Mouse (Mus musculus) gastrocnemius, postnatal 4 days (tissue): ENCODE data around the gene Csrp2. TPM values are rescaled to one million over a fixed set of nuclear protein-coding genes. Genes with fewer than 3 reads are reported as not detected.

Experiments used
- DNase-seq, 2 experiments: peaks; one replicate each; pipeline ENCODE4 v3.0.0; 2021 to 2022; ENCODE audit warnings: low spot score in 2 of 2, mixed read lengths in 2 of 2
- total RNA-seq, 2 experiments: library from RNA; stranded (reverse); gene quantifications; 2 replicates each; pipeline ENCODE4 v1.2.3; 2021

The Csrp2 gene
- total RNA-seq, 2 experiments from 2014 or later = 92.7 to 105 TPM

DNA sequence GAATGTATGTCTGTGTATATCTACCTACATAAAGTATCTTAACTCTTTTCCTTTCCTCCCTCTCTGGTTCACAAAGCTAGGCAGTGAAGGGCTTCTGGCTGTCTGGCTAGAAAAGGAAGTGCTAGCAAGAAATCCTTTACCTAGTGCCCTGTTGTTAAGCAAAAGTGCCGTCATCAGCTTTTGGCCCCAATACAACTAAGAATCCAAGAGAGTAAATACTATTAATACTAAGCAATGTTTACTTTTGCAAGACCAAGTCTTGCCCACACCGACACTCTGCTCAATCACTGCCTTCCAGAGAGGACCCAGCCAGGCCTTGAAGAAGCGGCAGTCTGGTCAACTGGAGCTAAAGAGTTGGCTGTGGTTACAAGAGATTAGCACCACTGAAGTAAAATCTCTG lies 51.5 kb downstream of the Csrp2 start:
- DNase-seq = no peak

DNA sequence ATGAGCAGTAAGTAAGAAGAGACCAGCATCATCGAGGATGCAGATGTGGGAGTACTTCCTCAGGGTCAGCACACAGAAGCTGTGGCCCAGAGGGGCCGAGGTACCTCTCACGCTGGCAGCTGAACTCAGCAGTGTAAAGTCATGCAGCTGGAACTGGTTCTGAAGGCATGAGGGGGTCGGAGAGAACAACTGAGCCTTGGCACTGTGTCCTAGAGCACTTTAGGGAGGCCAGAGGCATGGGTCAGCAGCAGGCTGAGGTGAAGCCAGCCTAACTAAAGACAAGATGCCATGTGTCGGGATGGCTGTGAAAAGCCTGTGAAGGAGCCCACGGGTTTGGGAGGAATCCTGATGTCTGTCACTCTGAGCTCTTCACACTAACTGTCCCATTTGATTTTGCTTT lies 51.9 kb downstream of the Csrp2 start:
- DNase-seq = no peak

DNA sequence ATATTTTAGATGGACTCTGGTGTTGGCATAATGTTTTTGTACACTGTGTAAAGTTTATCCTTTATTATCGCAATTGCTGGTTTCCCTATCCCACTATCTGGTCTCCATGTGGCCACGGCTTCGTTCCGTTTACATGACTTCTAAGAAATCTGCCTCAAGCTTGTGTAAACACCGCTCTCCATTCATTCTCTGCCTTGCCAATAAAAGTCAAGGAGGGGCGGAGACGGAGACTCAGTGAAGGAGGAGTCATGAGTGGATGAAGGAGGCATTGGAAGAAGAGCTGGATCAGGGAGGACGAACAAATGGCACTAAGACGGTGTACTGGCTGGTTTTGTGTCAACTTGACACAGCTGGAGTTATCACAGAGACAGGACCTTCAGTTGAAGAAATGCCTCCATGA lies 52.4 kb downstream of the Csrp2 start:
- no peak for DNase-seq

DNA sequence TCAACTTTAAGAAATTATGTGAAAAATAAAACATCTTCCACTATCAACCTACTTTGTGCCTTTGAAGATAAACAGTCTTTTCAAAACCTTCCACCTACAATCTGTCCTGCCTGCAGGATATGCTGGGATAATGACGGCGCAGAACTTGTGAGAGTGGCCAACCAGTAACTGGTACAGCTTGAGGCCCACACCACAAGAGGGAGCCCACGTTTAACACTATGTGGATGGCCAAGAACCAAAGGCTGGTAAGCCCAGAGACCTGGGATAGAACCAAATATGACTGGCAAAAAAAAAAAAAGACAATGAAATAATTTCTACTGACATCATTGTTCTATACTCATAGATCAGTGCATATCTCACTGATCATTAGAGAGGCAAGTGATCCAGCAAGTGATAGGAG lies 54.9 kb downstream of the Csrp2 start:
- no peak for DNase-seq

DNA sequence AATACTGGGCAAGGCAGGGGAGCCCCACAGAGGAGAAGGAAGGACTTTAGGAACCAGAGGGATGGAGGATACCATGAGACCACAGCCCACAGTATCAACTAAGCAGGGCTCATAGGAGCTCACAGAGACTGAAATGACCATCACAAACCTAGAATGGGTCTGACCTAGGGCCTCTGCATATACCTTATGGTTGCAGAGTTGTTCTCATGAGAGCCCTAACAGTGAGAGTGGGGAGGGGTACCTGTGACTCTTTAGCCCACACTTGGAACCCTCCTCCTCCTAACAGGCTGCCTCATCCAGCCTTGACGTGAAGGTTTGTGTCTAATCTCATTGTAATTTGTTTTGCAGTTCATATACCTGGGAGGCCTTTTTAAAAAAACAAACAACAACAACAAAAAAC lies 55.3 kb downstream of the Csrp2 start:
- DNase-seq = no peak

DNA sequence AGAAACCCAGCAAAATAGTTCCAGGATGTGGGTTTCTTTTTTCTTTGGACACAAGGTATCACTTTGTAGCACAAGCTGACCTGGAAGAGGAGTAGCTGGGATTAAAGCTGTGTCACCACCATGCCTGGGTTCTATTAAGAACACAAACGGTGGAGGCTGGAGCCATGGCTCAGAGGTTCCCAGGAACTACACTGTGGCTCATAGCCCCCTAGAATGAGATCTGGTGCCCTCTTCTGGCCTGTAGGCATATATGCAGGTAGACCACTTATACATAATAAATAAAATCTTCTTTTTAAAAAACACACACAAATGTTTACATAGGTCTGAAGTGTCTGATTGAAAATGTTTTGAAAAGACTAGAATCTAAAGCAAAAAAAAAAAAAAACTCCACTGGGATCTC lies 56.5 kb downstream of the Csrp2 start:
- DNase-seq = peak in 1 of 2 experiments; percentile 23

DNA sequence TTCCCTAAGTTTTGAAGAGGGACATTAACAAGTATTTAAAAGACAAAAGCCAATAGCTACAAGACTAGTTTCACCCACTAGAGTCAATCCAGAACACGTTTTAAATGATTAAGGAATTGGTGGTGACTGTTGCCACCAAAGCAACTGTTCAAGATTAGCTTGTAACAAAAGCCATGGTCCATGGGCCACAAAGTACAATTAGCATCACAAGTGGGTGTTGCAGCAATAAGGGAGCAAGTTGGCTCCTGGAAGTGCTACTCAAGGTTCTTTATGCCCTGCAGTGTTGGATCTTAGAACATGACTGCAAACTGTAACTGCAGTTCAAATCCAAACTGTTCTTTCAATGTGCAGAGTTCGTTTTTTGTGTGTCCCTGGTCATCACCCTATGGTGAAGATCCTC lies 57.8 kb downstream of the Csrp2 start:
- no peak for DNase-seq

DNA sequence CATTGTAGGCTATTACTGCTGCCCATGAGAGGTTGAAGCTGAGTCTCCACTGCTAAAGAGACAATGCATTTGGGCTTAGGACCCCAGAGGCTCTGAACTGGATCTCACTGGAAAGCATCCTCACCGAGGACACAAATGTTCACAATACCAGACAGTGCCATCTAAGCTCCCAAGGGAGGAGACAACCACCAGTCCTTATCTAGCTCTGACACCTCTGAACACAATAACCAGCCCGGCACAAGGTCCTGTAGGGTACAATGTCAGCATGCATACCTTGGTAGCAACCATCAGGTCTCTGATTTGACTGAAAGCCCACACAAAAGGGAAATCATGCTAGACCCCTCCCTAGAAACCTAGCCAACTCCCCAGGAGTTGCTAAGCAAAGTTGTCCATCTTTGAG lies 59.8 kb downstream of the Csrp2 start:
- no peak for DNase-seq

DNA sequence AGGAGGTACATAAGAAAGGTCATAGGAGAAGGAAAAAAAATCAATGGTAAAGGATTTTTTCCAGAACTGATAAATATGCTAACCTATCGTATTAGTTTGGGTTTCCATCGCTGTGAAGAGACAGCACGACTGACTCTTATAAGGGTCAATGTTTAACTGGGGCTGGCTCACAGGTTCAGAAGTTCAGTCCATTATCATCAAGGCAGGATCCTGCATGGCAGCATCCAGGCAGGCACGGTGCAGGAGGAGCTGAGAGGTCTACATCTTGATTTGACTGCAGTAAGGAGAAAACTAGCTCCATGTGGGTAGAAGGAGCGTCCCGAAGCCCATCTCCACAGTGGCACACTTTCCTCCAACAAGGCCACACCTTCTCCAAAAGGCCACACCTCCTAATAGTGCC lies 60.9 kb downstream of the Csrp2 start:
- no peak for DNase-seq

DNA sequence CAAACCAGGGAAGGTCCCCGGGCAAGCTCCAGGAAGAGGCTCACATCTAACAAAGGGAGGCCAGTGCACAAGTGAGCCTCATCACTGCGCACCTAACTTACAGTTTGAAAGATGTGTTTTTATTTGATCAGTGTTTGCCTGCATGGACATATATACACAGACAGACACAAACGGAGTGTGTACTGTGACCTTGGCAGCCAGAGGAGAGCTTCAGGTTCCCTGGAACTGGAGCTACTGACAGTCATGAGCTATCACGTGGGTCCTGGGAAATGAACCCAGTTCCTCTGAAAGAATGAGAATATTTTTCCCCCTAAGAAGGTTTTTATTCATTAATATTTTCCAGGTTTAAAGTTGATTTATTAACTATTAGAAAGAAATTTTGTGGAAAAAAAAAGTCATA lies 63.2 kb downstream of the Csrp2 start:
- DNase-seq = no peak

DNA sequence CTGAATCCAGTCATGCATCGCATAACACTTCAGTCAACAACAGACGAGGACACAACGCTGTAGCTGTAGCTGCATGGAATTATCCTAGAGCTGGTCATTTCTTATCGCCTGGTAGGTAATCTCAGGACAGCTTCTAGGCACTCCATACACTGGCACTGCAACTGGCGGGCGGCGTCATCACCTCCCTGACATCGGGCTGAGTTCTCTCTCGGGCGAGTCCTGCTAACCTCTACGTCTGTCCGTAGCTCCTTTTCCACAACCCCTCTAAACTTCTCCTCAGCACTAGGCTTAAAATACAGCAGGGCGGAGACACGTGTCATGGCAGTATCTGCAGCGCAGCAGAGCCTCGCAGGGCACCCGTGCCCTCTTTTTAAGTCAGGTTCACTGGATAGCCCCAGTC lies 67.1 kb downstream of the Csrp2 start:
- no peak for DNase-seq

Other genes with a start within 250 kb of the Csrp2 start
- 10 to 100 TPM; 10.9 to 11.6 TPM for gene E2f7, start 174.3 kb upstream of the Csrp2 start, total RNA-seq
- 10 to 100 TPM; 31.5 to 32.4 TPM for gene Zdhhc17, start 90.4 kb downstream of the Csrp2 start, total RNA-seq
- gene Osbpl8, start 245.0 kb downstream of the Csrp2 start, total RNA-seq = 10 to 100 TPM; 22.5 to 24.8 TPM